Mouse (Mus musculus) brain, embryonic 14.5 days (tissue): Measurements from ENCODE around the gene Cand1. TPM values are rescaled to one million over a fixed set of nuclear protein-coding genes. Genes with fewer than 3 reads are reported as not detected.
A peak's percentile ranks its signal among the peaks of the same experiment; 100 is the strongest.

ENCODE experiments used
- DNase-seq: peaks from one replicate; pipeline ENCODE4 v3.0.0-alpha.2; 2011; ENCODE audit warnings: low read depth
- CTCF ChIP-seq: fragments of 200-500 bp; IDR thresholded peaks from 2 replicates; pipeline ENCODE4 v1.5.1; 2012; ENCODE audit warnings: inconsistent platforms, mild to moderate bottlenecking, moderate library complexity, borderline replicate concordance; ENCODE audit not compliant: insufficient read depth, insufficient read length; ENCODE audit errors: extremely low read depth
- POLR2A ChIP-seq: fragments of 200-500 bp; IDR thresholded peaks from 2 replicates; pipeline ENCODE4 v1.6.1; 2012; ENCODE audit warnings: mild to moderate bottlenecking, inconsistent platforms, borderline replicate concordance; ENCODE audit not compliant: poor library complexity, insufficient read depth, insufficient read length, severe bottlenecking; ENCODE audit errors: extremely low read depth
- polyA plus RNA-seq: library from polyadenylated mRNA; depleted of rRNA; stranded (reverse); fragments of >200 nt; gene quantifications from 2 replicates; pipeline ENCODE4 v1.2.3, GENCODE M21; 2012; rRNA removed

Gene Cand1
- 60.5 and 70.5 TPM in 2 replicates for polyA plus RNA-seq

DNA sequence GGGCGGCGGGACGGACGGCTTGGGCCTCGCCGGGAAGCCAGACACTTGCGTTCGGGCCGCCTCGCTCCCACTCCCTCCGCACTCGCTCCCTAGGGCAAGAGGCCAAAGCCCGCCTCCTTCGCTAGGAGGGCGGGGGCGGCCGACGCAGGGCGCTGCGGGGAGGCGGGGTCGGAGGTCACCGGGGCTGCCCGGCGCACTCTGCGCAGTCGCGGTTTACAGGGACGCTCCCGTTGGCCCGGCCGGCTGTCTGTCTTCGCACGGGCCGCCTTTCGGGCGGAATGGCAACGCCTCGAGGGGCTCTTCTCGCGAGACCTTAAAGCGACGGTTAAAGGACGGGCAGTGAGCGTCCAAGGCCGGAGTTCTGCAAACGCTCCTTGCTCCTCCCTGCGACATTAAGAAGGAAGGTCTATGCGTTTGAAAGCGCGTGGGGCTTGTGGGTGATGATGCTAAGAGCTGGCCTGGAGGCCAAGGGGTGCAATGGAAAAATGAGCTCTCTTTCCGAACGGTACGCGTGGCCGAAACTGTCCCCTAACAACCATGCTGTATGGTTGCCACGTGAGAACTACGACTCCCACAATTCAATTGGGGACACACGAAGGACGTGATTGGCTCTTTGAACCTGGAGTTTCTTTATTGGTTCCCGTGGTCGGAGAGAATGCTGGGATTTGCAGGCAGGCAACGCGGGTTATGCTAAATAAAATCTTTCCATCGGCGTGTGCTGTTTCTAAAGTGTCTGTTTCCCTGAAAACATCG is at the start of gene Cand1:
Gene Cand1 (minus strand): TSS at position 87 of the 753 bp plus-strand sequence.
- TF ChIP-seq CTCF (no peak), POLR2A (peak; percentile 94; the same call in 1 of the 2 replicates)
- peak; percentile 99 for DNase-seq

DNA sequence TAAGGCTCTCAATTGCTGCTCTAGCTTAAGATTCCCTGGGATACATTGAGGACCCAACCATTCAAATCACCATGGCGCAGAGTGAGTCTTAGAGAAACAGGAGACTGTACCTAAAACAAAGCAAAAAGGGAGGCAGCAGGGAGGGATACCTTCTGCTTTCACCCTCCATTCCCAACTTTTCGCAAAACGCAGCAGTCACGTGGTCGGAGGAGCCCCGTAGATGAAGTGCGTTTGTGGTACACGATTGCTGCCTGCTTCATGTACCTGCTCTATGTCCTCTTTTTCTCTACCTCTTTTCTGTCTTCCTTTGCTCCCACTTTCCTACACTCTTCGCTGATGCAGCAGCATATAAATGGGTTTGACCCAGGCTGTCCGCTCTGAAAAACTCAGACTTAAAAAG is 39.0 kb upstream of the Cand1 start:
- TF ChIP-seq POLR2A: no peak
- TF ChIP-seq CTCF: no peak
- DNase-seq: no peak

DNA sequence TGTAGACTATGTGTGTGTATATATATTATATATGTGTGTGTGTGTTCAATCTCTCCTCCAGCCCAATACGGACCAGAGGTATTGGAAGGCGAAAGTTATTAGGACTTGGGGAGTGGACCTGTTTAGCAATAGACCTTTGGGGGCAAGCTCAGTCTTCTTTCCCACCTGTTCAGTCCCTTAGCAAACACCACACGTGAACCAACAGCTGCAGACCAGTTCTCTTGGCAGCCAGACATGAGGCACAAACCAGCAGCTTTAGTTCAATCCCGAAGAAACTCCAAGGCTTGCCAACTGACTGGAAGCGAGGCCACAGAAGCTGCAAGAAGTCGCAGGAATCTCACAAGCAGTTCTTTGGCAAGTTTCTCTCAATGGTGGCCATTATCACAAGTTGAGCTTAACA is 34.5 kb upstream of the Cand1 start:
- TF ChIP-seq POLR2A (no peak), CTCF (no peak)
- DNase-seq: no peak

DNA sequence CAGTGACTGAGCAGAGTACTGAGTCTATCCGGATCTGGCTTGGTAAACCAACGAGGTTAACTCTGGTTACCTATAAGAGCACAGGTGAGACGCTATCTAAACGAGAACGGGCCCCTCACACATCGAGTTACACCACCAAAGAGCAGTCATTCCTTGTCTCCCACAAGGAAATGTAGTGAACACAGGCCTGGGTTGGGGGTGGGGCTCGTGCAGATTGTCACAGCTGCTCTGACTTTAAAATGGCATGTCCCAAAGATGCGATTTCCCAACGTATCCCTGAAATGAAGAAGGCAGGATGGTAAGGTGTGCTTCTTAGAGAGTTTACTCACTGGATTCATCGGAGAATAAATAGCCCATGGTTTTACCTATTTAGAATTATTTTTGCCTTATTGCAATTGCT is 32.7 kb upstream of the Cand1 start:
- no peak for TF ChIP-seq CTCF
- TF ChIP-seq POLR2A: no peak
- no peak for DNase-seq

DNA sequence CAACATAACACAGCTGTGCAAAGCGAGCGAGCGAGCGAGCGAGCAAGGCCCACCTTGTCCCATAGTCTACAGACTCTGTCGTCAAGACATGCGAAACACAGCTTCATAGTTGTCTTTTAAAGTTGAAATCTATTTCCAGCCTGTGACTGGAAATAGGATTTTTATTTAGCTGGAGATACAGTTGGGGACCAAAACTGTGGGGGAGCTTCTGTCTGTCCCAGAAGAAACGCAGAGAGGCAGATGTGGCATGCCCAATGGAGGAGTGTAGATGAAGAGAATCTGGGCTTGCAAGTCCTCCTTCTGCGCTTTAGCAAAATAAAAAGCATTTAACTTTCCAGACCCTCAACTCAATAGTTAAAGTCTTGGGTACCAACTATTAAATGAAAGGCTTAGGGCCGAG is 32.1 kb upstream of the Cand1 start:
- no peak for DNase-seq
- TF ChIP-seq CTCF (no peak), POLR2A (no peak)

DNA sequence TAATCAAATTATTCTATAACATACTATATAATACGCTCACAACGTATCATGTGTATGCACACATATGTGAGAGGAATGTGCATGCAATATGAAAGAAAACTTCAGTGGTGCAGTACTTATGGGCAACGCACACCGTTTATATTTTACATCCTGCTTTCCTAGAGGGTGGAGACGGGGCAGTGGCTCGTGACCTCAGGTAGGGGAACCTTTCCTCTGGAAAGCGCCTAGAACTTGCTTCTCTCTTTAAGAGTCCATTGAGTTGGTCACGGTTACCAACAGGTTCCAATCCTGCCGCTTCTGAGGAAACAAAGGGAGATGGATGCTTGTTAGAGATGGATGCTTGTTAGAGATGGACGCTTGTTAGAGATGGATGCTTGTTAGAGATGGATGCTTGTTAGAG is 31.2 kb upstream of the Cand1 start:
- TF ChIP-seq CTCF (no peak), POLR2A (no peak)

DNA sequence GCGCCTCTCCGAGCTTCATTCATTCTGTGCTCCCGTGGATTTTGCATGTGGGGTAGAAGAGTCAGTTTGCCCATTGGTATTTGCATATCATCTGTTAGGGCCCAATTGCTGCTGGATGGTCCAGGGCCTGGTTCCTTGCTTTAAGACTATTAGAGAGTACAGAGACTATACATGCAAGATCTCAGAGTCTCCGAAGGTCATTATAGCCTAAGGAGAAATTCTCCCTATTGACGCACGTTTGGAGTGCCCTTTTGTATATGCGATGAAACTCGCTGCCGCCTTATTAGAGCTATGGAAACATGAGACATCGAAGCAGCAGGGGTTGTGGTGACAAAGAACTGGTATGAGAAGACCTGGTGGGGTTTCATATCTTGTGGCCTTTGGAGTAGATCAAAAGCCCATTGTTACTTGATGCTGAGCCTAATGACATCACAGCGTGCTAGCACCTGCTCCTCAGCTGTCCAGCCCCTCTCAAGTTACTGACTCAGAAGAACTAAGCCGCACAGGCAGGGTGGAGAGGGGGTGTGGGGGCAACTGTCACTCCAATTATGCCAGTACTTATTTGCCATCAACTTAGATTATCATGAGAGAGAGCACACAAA is 30.6 kb upstream of the Cand1 start:
- peak; percentile 79 for DNase-seq
- TF ChIP-seq POLR2A: no peak
- no peak for TF ChIP-seq CTCF

More for the DNA sequence above, 31.2 kb upstream of the Cand1 start:
- no peak for DNase-seq

DNA sequence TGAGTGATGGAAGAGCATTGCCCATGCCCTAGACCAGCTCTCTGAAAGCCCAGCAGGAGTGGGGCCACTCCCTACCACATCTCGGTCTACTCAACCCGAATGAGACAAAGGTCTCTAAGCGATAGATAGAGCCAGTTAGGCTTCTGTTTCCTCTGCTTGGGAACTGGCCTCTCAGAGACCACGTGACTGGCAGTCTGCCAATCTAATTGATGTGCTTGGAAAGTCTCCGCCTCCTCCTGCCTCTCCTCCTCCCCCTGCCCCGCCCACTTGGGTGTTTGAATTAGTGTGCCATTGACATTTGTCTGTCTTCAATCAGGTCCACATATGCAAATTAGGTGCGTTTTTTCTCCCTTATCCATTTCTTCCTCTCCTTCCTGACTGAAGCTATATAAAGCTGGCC is 24.9 kb upstream of the Cand1 start:
- DNase-seq: peak; percentile 43

DNA sequence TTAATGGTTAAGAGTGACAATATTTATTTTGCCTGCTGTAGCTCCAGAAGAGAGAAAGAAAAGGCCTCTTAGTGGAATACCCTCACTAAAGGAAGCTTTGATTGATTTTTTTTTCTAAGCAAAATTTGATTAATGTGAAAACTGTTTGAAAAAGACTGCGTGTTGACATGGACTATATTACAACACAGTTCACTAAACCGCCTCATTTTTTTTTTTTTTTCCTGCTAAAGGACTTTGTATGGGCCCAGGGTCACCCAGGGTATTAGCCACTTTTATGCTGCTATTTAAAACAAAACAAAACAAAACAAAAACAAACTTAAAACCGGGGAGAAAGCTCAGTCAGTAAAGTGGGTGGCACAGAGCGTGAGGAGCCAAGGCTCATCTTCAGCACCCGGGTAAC is 23.0 kb upstream of the Cand1 start:
- DNase-seq: no peak
- TF ChIP-seq CTCF: no peak
- TF ChIP-seq POLR2A: no peak

More for the DNA sequence above, 24.9 kb upstream of the Cand1 start:
- TF ChIP-seq CTCF (no peak), POLR2A (no peak)

DNA sequence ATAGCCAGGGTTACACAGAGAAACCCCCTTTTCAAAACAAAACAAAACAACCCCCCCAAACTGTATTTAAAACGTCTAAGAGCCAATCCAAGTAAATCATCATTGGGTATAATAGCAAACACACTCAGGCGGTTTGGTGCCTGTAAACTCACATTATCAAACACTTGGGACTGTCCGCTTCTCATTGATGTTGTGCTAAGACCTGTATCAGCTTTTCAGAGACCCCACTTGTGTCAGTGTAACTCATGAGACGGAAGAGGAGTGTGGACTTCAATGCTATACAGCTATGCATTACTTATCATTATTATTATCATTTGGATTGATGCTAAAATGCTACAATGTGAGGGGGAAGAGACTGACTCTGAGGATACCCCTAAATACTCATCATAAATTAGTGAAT is 18.0 kb upstream of the Cand1 start:
- TF ChIP-seq POLR2A (no peak), CTCF (no peak)
- DNase-seq: no peak

DNA sequence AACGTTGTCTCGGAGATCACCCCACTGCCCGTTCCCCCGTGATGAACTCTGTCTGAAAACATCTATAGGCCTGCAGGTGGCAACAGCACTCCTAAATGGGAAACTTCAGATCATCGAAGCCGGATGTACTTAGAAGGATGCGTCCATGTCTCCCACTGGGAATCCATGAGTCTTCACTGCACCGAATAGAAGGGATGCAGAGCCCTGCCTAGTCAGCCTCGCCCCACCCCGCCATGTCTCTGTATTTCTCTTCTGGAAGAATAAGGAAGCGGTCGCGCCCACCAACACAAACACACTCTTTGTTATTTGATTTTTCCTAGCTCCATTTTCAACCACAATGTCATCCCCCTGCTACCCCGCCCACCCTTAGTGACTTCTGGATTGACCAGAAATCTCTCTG is 4.3 kb upstream of the Cand1 start:
- DNase-seq: no peak
- TF ChIP-seq CTCF (no peak), POLR2A (no peak)

DNA sequence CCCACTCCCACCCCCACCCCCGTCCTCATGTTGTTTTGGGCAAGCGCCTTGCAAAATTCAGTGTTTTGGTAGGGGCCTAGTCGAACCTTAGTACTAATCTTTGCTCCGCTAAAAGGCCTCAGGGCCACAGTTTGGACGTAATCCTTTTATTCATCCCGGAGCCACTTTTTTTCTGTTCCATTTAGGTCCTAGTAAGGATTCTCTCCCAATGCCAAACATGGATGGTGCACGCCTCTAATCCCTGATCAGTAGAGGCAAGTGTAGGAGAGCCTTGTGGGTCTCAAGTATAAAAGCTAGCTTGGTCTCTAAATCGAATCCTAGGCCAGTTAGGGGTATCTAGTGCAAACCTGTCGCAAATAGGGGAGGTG is 851 bp upstream of the Cand1 start:
- no peak for DNase-seq
- TF ChIP-seq POLR2A (no peak), CTCF (no peak)
